In the genomic region with DNA sequence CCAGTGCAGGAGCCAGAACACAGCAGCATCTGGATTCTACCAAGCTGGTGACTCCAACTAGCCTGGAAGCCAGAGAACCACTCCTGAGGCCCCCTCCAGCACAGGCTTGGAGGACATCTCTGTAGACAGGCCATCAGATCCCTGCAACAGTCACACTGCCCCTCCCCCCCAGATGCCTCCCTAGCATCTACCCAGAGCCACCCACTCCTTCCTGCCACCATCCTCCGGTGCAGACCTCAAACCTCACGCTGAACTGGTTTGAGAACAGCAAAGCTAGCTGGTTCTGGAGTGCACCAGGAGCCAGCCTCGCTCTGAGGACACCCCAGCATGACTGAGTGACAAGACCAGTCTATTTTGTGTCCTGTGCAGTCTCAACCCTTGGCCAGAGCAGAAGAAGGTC, we compare ENCODE assay signal across 30 mouse cellular contexts. TPM values are rescaled to one million over a fixed set of nuclear protein-coding genes. Genes with fewer than 3 reads are reported as not detected.
DNase-seq lines count a peak whose midpoint lies in the region; ATAC-seq lines count a peak whose summit lies in the region.
"Had no signal": no experiment of that assay in that cellular context is flagged by ENCODE, and none has a peak within 500 bp of the region (broad histone marks: within the 10 kb centered on the region; RNA-seq: fewer than 3 reads in every experiment).

No protein-coding gene starts in this region.

- DNase-seq in gastrocnemius, postnatal 25 days: peak; percentile 15
- DNase-seq in gastrocnemius, postnatal 10 days: no peak
- peak; percentile 82 for DNase-seq in 416B (ENCODE audit: low read depth)
- DNase-seq in thymus, adult 18-20 months: peak; percentile 57 to 78
- no peak for DNase-seq in MN1 (ENCODE audit: low spot score)
- DNase-seq in cerebellum, adult 9-11 months: no peak
- DNase-seq in cerebellum, postnatal 25 days: no peak
- DNase-seq: adrenal gland, adult 2 months; cerebellum, adult 11 months; forebrain, postnatal 0 days; gastrocnemius, postnatal 14 days; heart, postnatal 14 days; left cerebral cortex, postnatal 4 days; right cerebral cortex, postnatal 4 days had no signal

- ATAC-seq in activated CD4-positive, CD25-positive, alpha-beta regulatory T cell, adult 4 months: peak; percentile 73
- ATAC-seq: forebrain, postnatal 0 days; intestine, postnatal 0 days had no signal

RNA-seq across cellular contexts. Expression of gene Enpp7, which starts 4.8 kb away (rescaled TPM):
- total RNA-seq in gastrocnemius, postnatal 25 days (2021): not detected
- not detected for total RNA-seq in gastrocnemius, postnatal 10 days (2021)
- polyA plus RNA-seq in activated CD4-positive, CD25-positive, alpha-beta regulatory T cell, adult 4 months (2017; shearing (Covaris generic)): not detected
- total RNA-seq: adrenal gland, adult 2 months; ES-E14; forebrain, postnatal 0 days; gastrocnemius, postnatal 14 days; heart, adult 8-10 months; heart, postnatal 14 days; layer of hippocampus, adult 2 months; left cerebral cortex, adult 18-20 months; left cerebral cortex, postnatal 4 days; megakaryocyte-erythroid progenitor cell, adult 5-6 weeks; monocyte, adult 5-6 weeks had no signal
- polyA plus RNA-seq: adrenal gland, adult 2 months; cortical plate, adult 2 months; embryonic facial prominence, embryonic 13.5 days; forebrain, postnatal 0 days; hindbrain, embryonic 14.5 days; kidney, embryonic 16.5 days; liver, embryonic 11.5 days; lung, embryonic 15.5 days; neural tube, embryonic 13.5 days; stomach, embryonic 15.5 days had no signal

RNA-seq across cellular contexts. Expression of gene Cbx2, which starts 30.0 kb away (rescaled TPM):
- total RNA-seq in gastrocnemius, postnatal 25 days (2021): 1 to 10 TPM in 1 of 2 experiments, under 1 TPM in 1; 0.69 to 1.4 TPM
- total RNA-seq in gastrocnemius, postnatal 10 days (2021): 1 to 10 TPM; 2.3 to 3.0 TPM
- 1 to 10 TPM; 1.1 to 1.4 TPM for polyA plus RNA-seq in activated CD4-positive, CD25-positive, alpha-beta regulatory T cell, adult 4 months (2017; shearing (Covaris generic))

RNA-seq across cellular contexts. Expression of gene Cbx8, which starts 48.0 kb away (rescaled TPM):
- total RNA-seq in gastrocnemius, postnatal 25 days (2021): 1 to 10 TPM; 1.4 to 1.8 TPM
- 1 to 10 TPM; 2.3 to 4.7 TPM for total RNA-seq in gastrocnemius, postnatal 10 days (2021)
- polyA plus RNA-seq in activated CD4-positive, CD25-positive, alpha-beta regulatory T cell, adult 4 months (2017; shearing (Covaris generic)): 1 to 10 TPM; 5.3 to 7.5 TPM

Comparison
In these comparisons a context has a peak if more than half of its experiments do, and no peak if none do; other contexts are left out.
1. DNase-seq: peak in gastrocnemius, postnatal 25 days (single experiment), 416B (single experiment) and thymus, adult 18-20 months (2 of 2); none in gastrocnemius, postnatal 10 days (single experiment), MN1 (single experiment), cerebellum, adult 9-11 months (single experiment) and cerebellum, postnatal 25 days (0 of 2).